Mouse (Mus musculus) midbrain, embryonic 12.5 days (tissue): ENCODE measurements around the gene Ubald1. TPM values are rescaled to one million over a fixed set of nuclear protein-coding genes. Genes with fewer than 3 reads are reported as not detected.

Source experiments
- ATAC-seq: fragments of 200-750 bp; cut with Nextera tagmentation; 2 replicates; pipeline ENCODE4 v1.8.0; 2017; ENCODE audit warnings: low read depth, moderate TSS enrichment, moderate library complexity; ENCODE audit not compliant: low FRiP score
- H3K27ac ChIP-seq: fragments of 300-500 bp; sonication (generic); replicated peaks from 2 replicates; pipeline ENCODE4 v1.5.1; 2016; ENCODE audit warnings: mild to moderate bottlenecking
- H3K27me3 ChIP-seq: fragments of 300-500 bp; sonication (generic); 2 replicates; pipeline ENCODE4 v1.6.1; 2016; ENCODE audit warnings: mild to moderate bottlenecking
- H3K36me3 ChIP-seq: fragments of 300-500 bp; sonication (generic); 2 replicates; pipeline ENCODE4 v1.6.1; 2016
- H3K4me1 ChIP-seq: fragments of 300-500 bp; sonication (generic); 2 replicates; pipeline ENCODE4 v1.6.1; 2016
- H3K4me2 ChIP-seq: fragments of 300-500 bp; sonication (generic); replicated peaks from 2 replicates; pipeline ENCODE4 v1.6.1; 2016; ENCODE audit warnings: mild to moderate bottlenecking, moderate library complexity
- H3K4me3 ChIP-seq: fragments of 300-500 bp; sonication (generic); 2 replicates; pipeline ENCODE4 v1.5.1; 2016; ENCODE audit warnings: mild to moderate bottlenecking
- H3K9ac ChIP-seq: fragments of 300-500 bp; sonication (generic); replicated peaks from 2 replicates; pipeline ENCODE4 v1.6.1; 2016; ENCODE audit warnings: mild to moderate bottlenecking, moderate library complexity
- H3K9me3 ChIP-seq: fragments of 300-500 bp; sonication (generic); 2 replicates; pipeline ENCODE4 v1.6.1; 2016; ENCODE audit warnings: mild to moderate bottlenecking
- WGBS: fragments of 180-500 bp; shearing (Covaris S2); methylation state at CpG from one replicate; pipeline ENCODE4 v1.1.7; 2016; 5-methylcytosine and 5-hydroxymethylcytosine counted together
- polyA plus RNA-seq: library from polyadenylated mRNA; unstranded; fragments of >200 nt; fragmentation: Nextera tagmentation; extraction: Ambion mirVana; gene quantifications from 2 replicates; pipeline ENCODE4 v1.2.1, GENCODE M21; 2016

The Ubald1 gene
- polyA plus RNA-seq, 1 experiment from 2014 or later = 31.7 TPM

DNA sequence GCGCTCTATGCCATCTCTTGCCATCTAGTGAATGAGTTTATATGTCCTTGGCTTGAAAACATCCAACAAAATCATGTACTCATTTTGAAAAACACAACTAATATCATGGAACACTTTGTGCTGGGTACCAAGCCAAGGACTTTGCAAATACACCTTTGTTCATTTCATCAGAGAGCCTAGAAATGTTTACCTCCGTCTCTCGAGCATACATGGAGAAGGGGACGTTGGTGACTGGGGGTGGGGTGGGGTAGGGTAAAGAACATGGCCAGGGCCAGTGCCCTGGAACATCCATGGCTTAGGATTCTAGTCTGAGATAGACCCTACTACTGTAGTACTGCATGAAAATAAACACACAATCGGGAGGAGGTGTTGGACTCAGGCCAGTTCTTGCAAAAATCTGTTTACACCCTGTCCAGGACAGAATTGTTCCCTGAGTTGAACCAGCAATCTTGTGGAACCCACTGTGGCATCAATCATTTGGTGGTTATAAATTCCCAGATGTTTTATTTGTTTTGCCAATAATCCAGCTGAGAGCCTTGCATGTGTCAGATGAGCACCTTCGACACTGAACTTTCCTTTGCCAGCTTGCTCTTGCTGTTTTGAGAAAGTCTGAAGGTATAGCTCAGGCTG is 50.7 kb downstream of the Ubald1 start:
- H3K36me3 ChIP-seq = no peaks in the 10 kb centered on the region
- H3K27me3 ChIP-seq = no peaks in the 10 kb centered on the region
- no peak overlapping the region for H3K27ac ChIP-seq
- H3K4me2 ChIP-seq = no peak overlapping the region
- WGBS = 83% methylated on average over 6 of the region's 6 CpGs
- H3K4me1 ChIP-seq = no peaks in the 10 kb centered on the region
- no peak overlapping the region for H3K4me3 ChIP-seq
- H3K9me3 ChIP-seq = no peaks in the 10 kb centered on the region
- no peak for ATAC-seq
- no peak overlapping the region for H3K9ac ChIP-seq

DNA sequence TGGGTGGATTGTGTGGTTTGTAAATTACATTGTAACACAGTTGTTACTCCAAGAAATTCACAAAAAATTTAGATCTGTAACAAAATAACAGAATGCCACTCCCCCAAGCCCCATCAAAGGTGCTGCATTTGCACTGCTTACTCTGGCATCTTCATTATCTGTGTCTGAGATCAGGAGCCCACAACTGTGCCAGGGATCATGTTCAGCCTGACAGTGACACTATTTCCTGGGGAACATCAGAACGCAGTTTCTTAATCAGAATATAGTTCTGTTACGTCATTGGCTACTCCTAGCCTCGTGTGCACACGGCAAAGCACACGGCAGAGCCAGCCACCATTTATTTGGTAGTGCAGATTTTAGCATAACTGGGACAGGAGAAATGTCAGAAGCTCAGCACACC is 52.5 kb downstream of the Ubald1 start:
- 93% methylated on average over 5 of the region's 5 CpGs for WGBS
- no peak overlapping the region for H3K27ac ChIP-seq
- H3K9ac ChIP-seq = no peak overlapping the region
- no peak for ATAC-seq
- H3K4me2 ChIP-seq = no peak overlapping the region
- H3K4me1 ChIP-seq = no peaks in the 10 kb centered on the region
- no peak overlapping the region for H3K4me3 ChIP-seq
- no peaks in the 10 kb centered on the region for H3K36me3 ChIP-seq
- H3K27me3 ChIP-seq = no peaks in the 10 kb centered on the region
- no peaks in the 10 kb centered on the region for H3K9me3 ChIP-seq

Other genes starting within 250 kb of the Ubald1 start
- gene Vasn, start 240.4 kb downstream of the Ubald1 start, polyA plus RNA-seq = 7.7 and 11.1 TPM in 2 replicates
- gene Dnaja3, start 240.3 kb downstream of the Ubald1 start, polyA plus RNA-seq = 55.9 and 58.5 TPM in 2 replicates
- 21.7 and 22.6 TPM in 2 replicates for gene Coro7, start 200.5 kb downstream of the Ubald1 start, polyA plus RNA-seq
- gene Nmral1, start 161.0 kb downstream of the Ubald1 start, polyA plus RNA-seq = 131 and 141 TPM in 2 replicates
- 70.1 and 81.0 TPM in 2 replicates for gene Hmox2, start 154.0 kb downstream of the Ubald1 start, polyA plus RNA-seq
- 95.4 and 100 TPM in 2 replicates for gene Cdip1, start 90.0 kb downstream of the Ubald1 start, polyA plus RNA-seq
- gene 4930562C15Rik, start 44.9 kb downstream of the Ubald1 start, polyA plus RNA-seq = 0.69 and 0.75 TPM in 2 replicates
- 83.2 and 88.5 TPM in 2 replicates for gene Mgrn1, start 5.9 kb upstream of the Ubald1 start, polyA plus RNA-seq
- 117 and 124 TPM in 2 replicates for gene Nudt16l1, start 58.4 kb upstream of the Ubald1 start, polyA plus RNA-seq
- 66.8 and 68.2 TPM in 2 replicates for gene Anks3, start 83.9 kb upstream of the Ubald1 start, polyA plus RNA-seq
- not detected in 2 replicates for gene Sept12, start 117.5 kb upstream of the Ubald1 start, polyA plus RNA-seq
- 0.98 TPM in 1 of 2 replicates, not detected in the other for gene Smim22, start 127.0 kb upstream of the Ubald1 start, polyA plus RNA-seq
- 90.2 and 95.8 TPM in 2 replicates for gene Rogdi, start 133.2 kb upstream of the Ubald1 start, polyA plus RNA-seq
- gene Glyr1, start 169.5 kb upstream of the Ubald1 start, polyA plus RNA-seq = 235 and 240 TPM in 2 replicates
- gene Ubn1, start 169.7 kb upstream of the Ubald1 start, polyA plus RNA-seq = 26.3 and 26.6 TPM in 2 replicates